Mouse (Mus musculus) neural tube, embryonic 11.5 days (tissue): ENCODE results near the gene Gm43517. TPM values are rescaled to one million over a fixed set of nuclear protein-coding genes. Genes with fewer than 3 reads are reported as not detected.

Experiments used
- ATAC-seq: fragments of 200-750 bp; cut with Nextera tagmentation; 2 replicates; pipeline ENCODE4 v1.8.0; 2017; ENCODE audit warnings: moderate number of reproducible peaks, mild to moderate bottlenecking, moderate TSS enrichment, moderate library complexity; ENCODE audit not compliant: insufficient read depth, low FRiP score, low TSS enrichment
- DNase-seq: peaks from one replicate; pipeline ENCODE4 v3.0.0-alpha.2; 2015; ENCODE audit warnings: low spot score
- H3K27ac ChIP-seq: fragments of 300-500 bp; sonication (generic); 2 replicates; pipeline ENCODE4 v1.5.1; 2014; ENCODE audit warnings: low read depth, mild to moderate bottlenecking, low read length
- H3K27me3 ChIP-seq: fragments of 300-500 bp; sonication (generic); 2 replicates; pipeline ENCODE4 v1.6.1; 2014; ENCODE audit warnings: mild to moderate bottlenecking, low read length, mixed read lengths; ENCODE audit not compliant: control insufficient read depth, insufficient read depth
- H3K36me3 ChIP-seq: fragments of 300-500 bp; sonication (generic); 2 replicates; pipeline ENCODE4 v1.6.1; 2014; ENCODE audit warnings: mild to moderate bottlenecking, low read length, moderate library complexity, mixed read lengths; ENCODE audit not compliant: control insufficient read depth, insufficient read depth
- H3K4me1 ChIP-seq: fragments of 300-500 bp; sonication (generic); 2 replicates; pipeline ENCODE4 v1.6.1; 2014; ENCODE audit warnings: low read length, mixed read lengths; ENCODE audit not compliant: control insufficient read depth, insufficient read depth
- H3K4me2 ChIP-seq: fragments of 300-500 bp; sonication (generic); 2 replicates; pipeline ENCODE4 v1.6.1; 2014; ENCODE audit warnings: low read depth, mild to moderate bottlenecking, moderate library complexity
- H3K4me3 ChIP-seq: fragments of 300-500 bp; sonication (generic); 2 replicates; pipeline ENCODE4 v1.5.1; 2014; ENCODE audit warnings: low read depth, low read length
- H3K9ac ChIP-seq: fragments of 300-500 bp; sonication (generic); 2 replicates; pipeline ENCODE4 v1.6.1; 2014; ENCODE audit warnings: mild to moderate bottlenecking, low read length
- H3K9me3 ChIP-seq: fragments of 300-500 bp; sonication (generic); 2 replicates; pipeline ENCODE4 v1.6.1; 2016; ENCODE audit warnings: low read length; ENCODE audit not compliant: control insufficient read depth
- WGBS: fragments of 180-500 bp; shearing (Covaris S2); extraction: QIAGEN DNeasy Blood & Tissue Kit; methylation state at CpG from one replicate; pipeline ENCODE4 v1.1.7; 2014; 5-methylcytosine and 5-hydroxymethylcytosine counted together
- polyA plus RNA-seq: library from polyadenylated mRNA; unstranded; fragments of >200 nt; fragmentation: Nextera tagmentation; extraction: Ambion mirVana; gene quantifications from 2 replicates; pipeline ENCODE4 v1.2.1, GENCODE M21; 2014

The Gm43517 gene
- polyA plus RNA-seq, 1 experiment from 2014 or later = not detected

GRCm38 (mm10) chr12:49376318-49376992 is 8.5 kb upstream of the Gm43517 start:
- DNase-seq (peak; percentile 27), ATAC-seq (no peak)
- Histone ChIP-seq H3K27me3 (peaks cover 86% of the 10 kb centered on the region), H3K4me3 (no peak overlapping the region), H3K27ac (no peak overlapping the region), H3K9me3 (no peaks in the 10 kb centered on the region), H3K9ac (no peak overlapping the region), H3K36me3 (no peaks in the 10 kb centered on the region), H3K4me2 (no peak overlapping the region), H3K4me1 (no peaks in the 10 kb centered on the region)
- 1% methylated on average over 19 of the region's 19 CpGs for WGBS

DNA sequence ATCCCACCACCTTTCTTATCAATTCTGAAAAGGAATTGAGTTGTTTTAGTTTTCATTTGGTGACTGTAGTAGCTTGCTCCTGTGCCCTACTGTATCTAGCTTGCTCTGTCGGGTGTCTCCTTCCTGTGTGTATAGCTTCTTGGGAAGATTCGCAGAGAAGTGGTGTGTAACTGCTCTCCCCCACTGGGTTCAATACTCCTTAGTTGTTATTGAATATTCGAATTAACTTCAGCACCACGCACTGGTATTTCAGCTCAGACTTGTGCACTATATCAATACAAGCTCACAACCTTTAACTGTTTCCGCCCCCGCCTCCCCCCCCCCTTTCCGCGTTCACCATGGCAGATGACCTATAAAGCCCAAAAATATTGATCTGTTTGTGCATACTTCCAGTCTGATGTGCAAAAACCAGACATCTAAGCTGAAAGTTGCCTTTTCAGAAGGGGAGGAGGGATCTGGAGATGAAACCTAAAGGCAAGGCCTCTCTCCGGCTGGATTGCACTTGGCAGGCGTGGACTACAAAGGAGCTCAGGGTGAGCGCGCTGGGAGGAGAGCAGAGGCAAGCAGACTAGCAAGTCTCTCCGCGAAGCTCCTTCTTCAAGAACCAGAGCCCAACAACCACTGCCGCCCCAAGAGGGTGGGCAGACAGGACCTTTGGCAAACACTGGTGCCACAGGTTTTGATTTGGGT is 7.5 kb upstream of the Gm43517 start:
- Histone ChIP-seq H3K27me3 (peaks cover 92% of the 10 kb centered on the region), H3K27ac (no peak overlapping the region), H3K36me3 (no peaks in the 10 kb centered on the region), H3K9ac (no peak overlapping the region), H3K9me3 (no peaks in the 10 kb centered on the region), H3K4me1 (no peaks in the 10 kb centered on the region), H3K4me3 (no peak overlapping the region), H3K4me2 (no peak overlapping the region)
- DNase-seq = peak; percentile 55
- 0% methylated on average over 15 of the region's 15 CpGs for WGBS
- no peak for ATAC-seq

DNA sequence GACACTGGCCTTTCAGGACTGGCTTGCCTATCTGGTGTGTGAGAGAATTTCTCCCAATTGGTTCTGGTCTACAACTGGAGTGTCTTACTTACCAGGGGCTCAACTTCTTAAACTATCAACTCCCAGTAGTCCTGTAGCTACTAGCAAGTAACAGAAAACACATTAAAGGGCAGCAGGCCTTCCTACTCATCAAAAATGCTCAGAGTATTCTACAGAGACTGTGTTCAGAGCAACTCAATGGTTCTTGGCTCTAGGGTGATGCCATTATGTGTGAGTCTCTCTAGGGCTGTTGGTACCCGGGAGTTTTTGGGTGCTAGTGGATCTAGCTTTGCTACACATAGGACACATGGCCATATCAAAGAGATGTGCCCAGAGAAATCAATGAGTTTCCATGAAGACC is 6.1 kb upstream of the Gm43517 start:
- Histone ChIP-seq H3K9ac (no peak overlapping the region), H3K4me3 (no peak overlapping the region), H3K4me2 (no peak overlapping the region), H3K27ac (no peak overlapping the region), H3K9me3 (no peaks in the 10 kb centered on the region), H3K4me1 (no peaks in the 10 kb centered on the region), H3K36me3 (no peaks in the 10 kb centered on the region), H3K27me3 (peaks cover 92% of the 10 kb centered on the region)
- ATAC-seq = no peak
- peak; percentile 10 for DNase-seq
- WGBS = 3% methylated on average over 1 of the region's 1 CpGs

GRCm38 (mm10) chr12:49379446-49379845 is 5.5 kb upstream of the Gm43517 start:
- DNase-seq (peak; percentile 14), ATAC-seq (no peak)
- H3K36me3 ChIP-seq = no peaks in the 10 kb centered on the region
- H3K9ac ChIP-seq = no peak overlapping the region
- peaks cover 94% of the 10 kb centered on the region for H3K27me3 ChIP-seq
- no peaks in the 10 kb centered on the region for H3K9me3 ChIP-seq
- no peak overlapping the region for H3K4me2 ChIP-seq
- 3% methylated on average over 11 of the region's 11 CpGs for WGBS
- no peak overlapping the region for H3K4me3 ChIP-seq
- no peaks in the 10 kb centered on the region for H3K4me1 ChIP-seq
- no peak overlapping the region for H3K27ac ChIP-seq

DNA sequence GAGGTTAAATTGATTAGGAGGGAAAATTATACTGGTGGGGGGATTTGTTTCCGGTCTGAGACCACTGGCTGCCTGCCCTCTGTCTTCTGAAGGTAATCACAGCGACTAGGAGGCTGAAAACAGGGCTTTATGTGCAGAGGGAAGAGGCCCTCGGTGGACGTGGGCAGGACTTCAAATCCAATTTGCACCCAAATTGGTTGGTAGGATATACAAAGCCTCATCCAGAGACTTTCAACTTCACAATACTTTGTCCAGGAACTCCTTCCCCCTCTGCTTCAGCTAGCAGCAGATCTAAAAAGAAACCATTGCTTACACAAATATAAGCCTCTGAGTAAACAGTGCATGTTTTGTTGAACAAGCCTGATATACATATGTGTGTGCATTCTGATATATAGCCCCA is 4.5 kb upstream of the Gm43517 start:
- H3K36me3 ChIP-seq = no peaks in the 10 kb centered on the region
- no peaks in the 10 kb centered on the region for H3K4me1 ChIP-seq
- no peak overlapping the region for H3K4me2 ChIP-seq
- H3K4me3 ChIP-seq = no peak overlapping the region
- ATAC-seq (no peak), DNase-seq (no peak)
- no peak overlapping the region for H3K9ac ChIP-seq
- no peaks in the 10 kb centered on the region for H3K9me3 ChIP-seq
- H3K27ac ChIP-seq = no peak overlapping the region
- peaks cover 99% of the 10 kb centered on the region for H3K27me3 ChIP-seq
- 0% methylated on average over 4 of the region's 4 CpGs for WGBS

- Histone ChIP-seq H3K9me3 (no peaks in the 10 kb centered on the region), H3K36me3 (no peaks in the 10 kb centered on the region), H3K4me3 (no peak overlapping the region), H3K9ac (no peak overlapping the region), H3K4me1 (no peaks in the 10 kb centered on the region), H3K27ac (no peak overlapping the region), H3K4me2 (no peak overlapping the region), H3K27me3 (peaks cover 99% of the 10 kb centered on the region)
- 1% methylated on average over 4 of the region's 4 CpGs for WGBS
- ATAC-seq (no peak), DNase-seq (no peak)
Observed at GRCm38 (mm10) chr12:49381031-49381525, 3.9 kb upstream of the Gm43517 start.

- Histone ChIP-seq H3K9me3 (no peaks in the 10 kb centered on the region), H3K9ac (no peak overlapping the region), H3K4me1 (no peaks in the 10 kb centered on the region), H3K27ac (no peak overlapping the region), H3K36me3 (no peaks in the 10 kb centered on the region), H3K4me2 (no peak overlapping the region), H3K4me3 (no peak overlapping the region), H3K27me3 (peaks cover 97% of the 10 kb centered on the region)
- WGBS = under 1% methylated on average over 19 of the region's 19 CpGs
- peak; percentile 59 for DNase-seq
- ATAC-seq = no peak
Observed at GRCm38 (mm10) chr12:49381721-49382365, 3.1 kb upstream of the Gm43517 start.

DNA sequence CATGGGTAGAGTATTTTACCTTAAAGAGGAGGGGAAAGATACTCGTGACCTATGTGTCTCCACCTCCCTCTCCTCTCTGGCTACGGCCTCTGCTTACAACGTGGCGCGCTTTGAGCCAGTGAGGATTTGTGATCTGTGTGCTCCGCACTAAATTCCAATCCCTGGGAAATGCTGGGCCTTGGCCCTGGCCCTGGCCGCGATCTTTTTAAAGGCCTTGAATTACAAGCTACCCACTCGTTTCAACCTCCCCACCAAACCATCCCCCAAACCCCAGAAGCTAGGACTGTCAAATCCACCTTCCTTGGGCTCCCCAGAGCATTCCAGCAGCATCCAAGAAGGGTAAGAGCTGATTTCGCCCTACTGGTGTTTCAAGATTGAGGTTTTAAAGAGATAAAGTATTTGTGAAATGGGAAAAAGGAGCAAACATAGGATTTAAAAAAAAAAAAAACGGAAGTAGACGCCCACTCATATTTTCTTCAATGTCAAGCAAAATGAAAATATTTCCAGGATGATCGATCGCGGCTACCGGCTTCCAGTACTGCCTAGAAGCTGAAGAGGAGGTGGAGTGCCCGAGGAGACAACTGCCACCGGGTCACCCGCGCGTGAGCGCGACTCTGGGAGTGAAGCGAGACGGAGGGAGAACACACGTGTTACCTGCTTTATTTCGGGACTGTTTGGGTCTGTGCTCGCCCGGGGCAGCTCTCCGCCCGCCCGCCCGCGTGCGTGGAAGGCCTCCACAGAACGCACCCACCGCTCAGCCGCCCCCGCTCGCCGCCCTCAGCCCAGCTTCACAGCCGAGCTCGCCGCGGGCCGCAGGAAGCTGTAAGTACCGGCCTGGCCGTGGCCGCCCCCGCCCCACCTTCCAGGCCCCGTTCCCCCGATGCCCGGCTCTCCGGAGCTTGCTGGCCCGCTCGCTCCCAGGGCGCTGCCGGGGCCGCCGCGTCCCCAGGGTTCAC is 2.1 kb upstream of the Gm43517 start, which contains the start of gene Foxg1:
Foxg1 (plus strand) TSS at position 96 of the 956 bp plus-strand sequence.
- DNase-seq (peak; percentile 53), ATAC-seq (peak; percentile 8; the same call in 1 of the 2 replicates)
- peak within 1 kb of the TSS; percentile 32 for H3K4me3 ChIP-seq
- peak within 1 kb of the TSS; percentile 36 for H3K4me2 ChIP-seq
- no peak within 1 kb of the TSS for H3K27ac ChIP-seq
- under 1% methylated on average over 50 of the region's 61 CpGs for WGBS
- no peaks in the 10 kb centered on the region for H3K36me3 ChIP-seq
- peaks cover 89% of the 10 kb centered on the region for H3K27me3 ChIP-seq
- H3K9me3 ChIP-seq = no peaks in the 10 kb centered on the region
- no peaks in the 10 kb centered on the region for H3K4me1 ChIP-seq
- H3K9ac ChIP-seq = no peak within 1 kb of the TSS
